Mouse (Mus musculus): ENCODE measurements around the gene Sirt7.

- TF ChIP-seq CTCF (IDR thresholded peaks at IDR 0.05; ENCODE audit: low read depth, low read length), result peak; percentile 54
- TF ChIP-seq POLR2A (IDR thresholded peaks at IDR 0.05; ENCODE audit: borderline replicate concordance, low read depth, low read length), result no peak
Observed at GRCm38 (mm10) chr11:120612763-120613162, 12.3 kb downstream of the Sirt7 start.
